Mouse (Mus musculus) kidney, postnatal 36 days (tissue): ENCODE measurements around the gene Slc25a44.

ENCODE experiments used
- DNase-seq, 2 experiments: peaks; one replicate each; pipeline ENCODE4 v3.0.0; 2021 to 2022; ENCODE audit warnings: mixed read lengths in 2 of 2

The Slc25a44 gene

DNA sequence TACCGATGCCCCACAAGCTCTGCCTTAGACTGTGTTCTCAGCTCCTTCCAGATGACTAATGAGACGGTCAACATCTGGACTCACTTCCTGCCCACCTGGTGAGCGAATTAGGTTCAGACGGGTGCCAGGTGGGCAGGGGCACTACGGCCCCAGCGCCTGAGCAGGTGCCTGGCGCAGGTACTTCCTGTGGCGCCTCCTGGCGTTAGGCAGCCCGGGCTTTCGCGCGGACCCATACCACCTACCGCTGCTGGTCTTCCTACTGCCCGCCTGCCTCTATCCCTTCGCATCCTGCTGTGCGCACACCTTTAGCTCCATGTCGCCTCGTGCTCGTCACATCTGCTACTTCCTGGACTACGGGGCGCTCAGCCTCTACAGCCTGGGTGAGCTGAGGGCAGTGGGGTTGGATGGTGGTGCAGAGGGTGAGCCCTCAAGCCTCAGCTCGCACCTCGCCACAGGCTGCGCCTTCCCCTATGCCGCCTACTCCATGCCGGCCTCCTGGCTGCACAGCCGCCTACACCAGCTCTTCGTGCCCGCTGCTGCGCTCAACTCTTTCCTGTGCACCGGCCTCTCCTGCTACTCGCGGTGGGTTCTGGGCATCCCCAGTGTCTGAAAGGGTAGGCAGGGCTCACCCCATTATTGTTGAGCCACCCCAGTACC, 59.1 kb downstream of the Slc25a44 start:
- no peak for DNase-seq

DNA sequence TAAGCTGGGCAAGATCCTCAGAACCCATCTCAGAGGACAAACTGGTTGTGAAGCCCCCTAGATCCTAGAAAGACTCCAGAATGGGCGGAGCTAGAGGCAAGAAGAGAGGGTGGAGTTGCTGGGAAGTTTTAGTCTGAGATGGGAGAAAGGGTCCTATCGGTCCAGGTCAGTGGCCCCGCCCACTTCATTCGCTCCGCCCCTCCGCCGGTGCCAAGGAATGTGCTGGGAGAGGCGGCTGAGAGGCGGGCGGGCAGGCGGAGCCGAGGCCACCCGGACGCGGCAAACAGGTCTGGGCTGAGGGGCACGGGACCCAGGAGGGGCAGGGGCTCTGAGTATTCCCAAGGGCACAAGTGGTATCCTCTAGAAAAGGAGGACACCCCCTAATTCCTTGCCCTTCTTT, 60.6 kb downstream of the Slc25a44 start, which contains the start of gene Paqr6:
Paqr6 (plus strand) TSS at position 248 of the 400 bp plus-strand sequence.
- DNase-seq = peak; percentile 75 to 88

DNA sequence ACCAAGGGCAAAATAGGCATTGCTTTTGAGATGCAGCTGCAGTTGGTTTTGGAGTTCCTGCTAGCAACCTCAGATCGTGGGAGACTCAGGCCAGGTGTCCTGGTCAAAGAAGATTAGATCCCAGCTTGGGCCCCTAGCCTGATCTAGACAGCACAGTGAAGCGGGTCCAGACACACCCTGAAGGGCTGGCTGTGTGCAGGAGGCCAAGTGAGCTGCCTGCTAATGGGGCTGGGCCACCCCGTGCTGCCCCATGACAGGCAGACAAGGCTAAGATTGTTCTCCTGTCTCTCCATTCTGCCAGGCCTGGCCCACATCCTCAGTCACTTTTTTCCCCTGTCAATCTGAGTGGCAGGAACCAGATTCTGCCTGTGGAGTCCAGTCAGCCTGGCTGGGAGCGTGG, 61.2 kb downstream of the Slc25a44 start:
- DNase-seq = no peak

DNA sequence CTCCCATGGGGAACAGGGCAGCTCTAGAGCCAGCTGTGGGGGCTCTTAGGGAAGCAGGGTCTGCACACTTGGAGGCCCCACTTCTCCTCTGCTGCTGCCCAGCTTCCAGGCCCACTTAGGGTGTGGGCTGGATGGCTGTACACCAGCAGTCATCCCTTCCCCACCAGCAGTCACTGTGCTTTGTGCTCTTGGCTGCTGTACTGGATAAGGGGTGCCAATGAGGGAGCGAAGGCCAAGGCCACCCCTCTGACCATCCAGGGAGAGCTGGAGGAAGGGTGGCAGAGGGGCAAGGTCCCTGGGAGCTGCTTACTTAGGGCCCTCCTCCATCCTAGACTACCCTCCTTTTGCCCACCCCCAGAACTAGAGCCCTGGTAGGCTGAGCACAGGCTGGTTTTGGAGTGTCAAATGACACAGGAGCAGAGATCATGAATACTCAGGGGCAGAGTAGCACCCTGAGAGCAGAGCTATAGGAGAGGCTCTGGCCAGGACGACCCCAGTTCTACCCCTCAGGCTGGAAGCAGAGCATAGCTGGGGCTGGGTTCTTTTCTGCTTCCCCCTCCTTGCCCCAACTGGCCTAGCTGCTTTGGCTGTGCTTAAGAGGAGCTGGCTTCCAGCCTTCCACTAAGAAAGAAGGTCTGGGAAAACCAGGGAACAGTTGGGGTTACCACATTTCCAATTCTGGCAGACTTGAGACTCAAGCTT, 63.2 kb downstream of the Slc25a44 start:
- no peak for DNase-seq

DNA sequence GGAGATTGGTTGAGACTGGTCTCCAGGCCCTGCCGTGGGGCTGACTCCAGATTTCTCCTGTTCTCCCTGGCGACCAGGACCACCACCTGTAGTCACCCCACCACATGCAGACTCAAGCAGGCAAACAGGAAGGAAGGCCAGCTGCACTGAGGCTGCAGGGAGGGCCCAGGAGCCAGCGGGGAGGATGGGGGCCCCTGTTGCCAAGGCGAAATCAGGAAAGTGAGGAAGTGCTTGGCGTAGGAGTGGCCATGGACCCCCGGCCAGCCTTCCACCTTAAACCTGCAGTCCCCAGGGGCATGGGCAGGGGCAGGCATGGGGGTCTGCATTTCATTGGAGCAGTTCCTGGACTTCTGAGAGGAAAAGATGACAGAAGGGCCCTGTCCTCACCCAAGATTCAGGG, 63.8 kb downstream of the Slc25a44 start:
- DNase-seq = no peak
